Mouse (Mus musculus) kidney, embryonic 15.5 days (tissue): ENCODE measurements around the gene Ppfibp2. TPM values are rescaled to one million over a fixed set of nuclear protein-coding genes. Genes with fewer than 3 reads are reported as not detected.
A peak's percentile ranks its signal among the peaks of the same experiment; 100 is the strongest.

Source experiments
- ATAC-seq: fragments of 200-750 bp; cut with Nextera tagmentation; replicated peaks from 2 replicates; pipeline ENCODE4 v1.8.0; 2017; ENCODE audit warnings: moderate TSS enrichment; ENCODE audit not compliant: low FRiP score
- H3K27ac ChIP-seq: fragments of 300-500 bp; sonication (generic); 2 replicates; pipeline ENCODE4 v1.5.1; 2015; ENCODE audit warnings: mild to moderate bottlenecking, inconsistent platforms
- H3K27me3 ChIP-seq: fragments of 300-500 bp; sonication (generic); 2 replicates; pipeline ENCODE4 v1.6.1; 2015; ENCODE audit warnings: inconsistent platforms
- H3K36me3 ChIP-seq: fragments of 300-500 bp; sonication (generic); 2 replicates; pipeline ENCODE4 v1.6.1; 2015; ENCODE audit warnings: inconsistent platforms
- H3K4me1 ChIP-seq: fragments of 300-500 bp; sonication (generic); 2 replicates; pipeline ENCODE4 v1.6.1; 2015; ENCODE audit warnings: inconsistent platforms
- H3K4me2 ChIP-seq: fragments of 300-500 bp; sonication (generic); 2 replicates; pipeline ENCODE4 v1.6.1; 2015; ENCODE audit warnings: moderate library complexity, mild to moderate bottlenecking, inconsistent platforms
- H3K4me3 ChIP-seq: fragments of 300-500 bp; sonication (generic); replicated peaks from 2 replicates; pipeline ENCODE4 v1.5.1; 2015; ENCODE audit warnings: mild to moderate bottlenecking, inconsistent platforms
- H3K9ac ChIP-seq: fragments of 300-500 bp; sonication (generic); 2 replicates; pipeline ENCODE4 v1.6.1; 2015; ENCODE audit warnings: mild to moderate bottlenecking, inconsistent platforms
- H3K9me3 ChIP-seq: fragments of 300-500 bp; sonication (generic); replicated peaks from 2 replicates; pipeline ENCODE4 v1.6.1; 2016; ENCODE audit warnings: inconsistent platforms
- WGBS: fragments of 180-500 bp; shearing (Covaris S2); methylation state at CpG from one replicate; pipeline ENCODE4 v1.1.7; 2015; ENCODE audit warnings: mixed read lengths; 5-methylcytosine and 5-hydroxymethylcytosine counted together
- polyA plus RNA-seq: library from polyadenylated mRNA; unstranded; fragments of >200 nt; fragmentation: Nextera tagmentation; extraction: Ambion mirVana; gene quantifications from 2 replicates; pipeline ENCODE4 v1.2.1, GENCODE M21; 2015

Ppfibp2 gene
- polyA plus RNA-seq, 1 experiment from 2014 or later = 5.6 TPM

DNA sequence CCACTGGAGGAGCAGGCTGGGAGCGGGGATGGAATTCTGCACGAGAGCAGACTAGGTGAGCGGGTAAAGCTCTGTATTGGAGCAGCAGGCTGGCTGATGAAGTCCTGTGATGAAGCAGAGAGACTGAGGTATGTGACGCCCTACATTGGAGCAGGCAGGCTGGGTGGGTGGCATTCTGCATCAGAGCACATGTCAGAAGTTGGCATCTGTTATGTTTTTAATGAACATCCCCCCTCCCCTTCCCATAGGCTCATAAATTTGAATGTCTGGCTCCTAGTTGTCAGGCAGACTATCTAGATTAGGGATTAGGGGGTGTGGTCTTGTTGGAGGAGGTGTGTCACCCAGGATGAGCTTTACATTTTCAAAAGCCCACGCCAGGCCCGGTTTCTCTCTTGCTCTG is 117.7 kb downstream of the Ppfibp2 start:
- no peak overlapping the region for H3K4me2 ChIP-seq
- no peak overlapping the region for H3K27ac ChIP-seq
- H3K9me3 ChIP-seq = no peaks in the 10 kb centered on the region
- no peak overlapping the region for H3K4me3 ChIP-seq
- no peak for ATAC-seq
- no peaks in the 10 kb centered on the region for H3K27me3 ChIP-seq
- H3K4me1 ChIP-seq = peaks cover 10% of the 10 kb centered on the region
- H3K9ac ChIP-seq = no peak overlapping the region
- 0 out of 2 replicates have a peak, but pooled peaks cover 1% of the 10 kb centered on the region for H3K36me3 ChIP-seq
- 69% methylated on average over 6 of the region's 6 CpGs for WGBS

DNA sequence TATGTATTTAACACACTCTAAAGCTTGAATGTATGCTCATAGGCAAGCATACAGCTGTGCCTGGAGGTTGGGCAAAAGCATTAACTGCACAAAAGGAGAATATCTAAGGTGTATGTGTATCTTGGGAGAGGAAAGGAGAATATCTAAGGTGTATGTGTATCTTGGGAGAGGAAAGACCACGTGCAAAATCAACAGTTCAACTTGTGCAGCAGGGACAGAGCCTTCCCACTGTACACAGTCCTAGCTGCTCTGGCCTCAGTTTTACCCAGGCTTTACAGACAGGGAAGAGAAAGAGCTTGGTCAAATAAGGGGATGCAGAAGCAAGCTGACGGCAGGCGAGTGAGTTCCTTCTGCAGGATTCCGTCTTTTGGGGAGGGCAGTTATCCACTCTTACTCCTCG is 119.1 kb downstream of the Ppfibp2 start:
- Histone ChIP-seq H3K4me1 (no peaks in the 10 kb centered on the region), H3K9ac (no peak overlapping the region), H3K9me3 (no peaks in the 10 kb centered on the region), H3K27me3 (no peaks in the 10 kb centered on the region), H3K4me2 (no peak overlapping the region), H3K36me3 (0 out of 2 replicates have a peak, but pooled peaks cover 2% of the 10 kb centered on the region), H3K27ac (no peak overlapping the region), H3K4me3 (no peak overlapping the region)
- ATAC-seq = no peak
- 85% methylated on average over 5 of the region's 5 CpGs for WGBS

DNA sequence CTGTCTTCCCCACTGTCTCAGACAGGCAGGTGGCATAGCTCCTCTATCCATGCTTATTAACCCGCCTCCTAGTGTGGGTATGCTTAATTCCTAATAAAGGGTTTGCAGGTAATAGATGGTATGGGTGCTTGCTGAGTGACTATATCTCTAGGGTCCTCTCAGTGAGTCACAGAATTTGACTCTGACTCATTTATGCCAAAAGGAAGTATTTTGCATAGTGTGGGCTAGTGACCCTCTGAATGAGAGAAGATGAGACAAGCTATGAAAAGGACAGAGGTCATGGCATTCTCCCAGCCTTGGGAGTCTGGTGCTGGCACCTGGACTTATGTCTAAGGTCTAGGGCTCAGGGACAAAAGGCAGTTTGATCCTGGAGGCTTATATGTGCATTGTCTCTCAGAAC is 125.8 kb downstream of the Ppfibp2 start:
- H3K9ac ChIP-seq = no peak overlapping the region
- no peak overlapping the region for H3K4me2 ChIP-seq
- no peak overlapping the region for H3K4me3 ChIP-seq
- H3K4me1 ChIP-seq = no peaks in the 10 kb centered on the region
- no peak overlapping the region for H3K27ac ChIP-seq
- WGBS = 87% methylated on average over 1 of the region's 1 CpGs
- no peaks in the 10 kb centered on the region for H3K9me3 ChIP-seq
- H3K27me3 ChIP-seq = no peaks in the 10 kb centered on the region
- ATAC-seq = no peak
- H3K36me3 ChIP-seq = 0 out of 2 replicates have a peak, but pooled peaks cover 7% of the 10 kb centered on the region

DNA sequence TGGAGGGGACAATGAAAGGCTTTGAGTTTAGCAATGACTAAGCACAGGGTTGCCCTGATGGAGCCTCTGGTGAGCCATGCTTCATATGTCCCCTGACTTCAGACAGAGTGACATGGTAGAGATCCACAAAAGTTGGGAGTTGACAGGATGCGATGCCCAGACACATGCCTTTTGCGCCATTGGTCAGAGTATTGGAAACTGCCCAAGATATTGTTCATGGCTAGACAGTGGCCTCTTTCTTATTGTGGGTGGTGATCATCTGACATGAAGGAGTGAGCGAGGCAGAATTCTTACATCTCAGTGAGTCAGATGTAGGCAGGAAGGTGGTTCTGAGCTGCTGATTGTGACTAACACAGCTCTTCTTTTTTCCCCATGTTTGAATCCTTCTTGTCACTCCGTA is 127.5 kb downstream of the Ppfibp2 start:
- WGBS = 90% methylated on average over 4 of the region's 4 CpGs
- no peak for ATAC-seq

DNA sequence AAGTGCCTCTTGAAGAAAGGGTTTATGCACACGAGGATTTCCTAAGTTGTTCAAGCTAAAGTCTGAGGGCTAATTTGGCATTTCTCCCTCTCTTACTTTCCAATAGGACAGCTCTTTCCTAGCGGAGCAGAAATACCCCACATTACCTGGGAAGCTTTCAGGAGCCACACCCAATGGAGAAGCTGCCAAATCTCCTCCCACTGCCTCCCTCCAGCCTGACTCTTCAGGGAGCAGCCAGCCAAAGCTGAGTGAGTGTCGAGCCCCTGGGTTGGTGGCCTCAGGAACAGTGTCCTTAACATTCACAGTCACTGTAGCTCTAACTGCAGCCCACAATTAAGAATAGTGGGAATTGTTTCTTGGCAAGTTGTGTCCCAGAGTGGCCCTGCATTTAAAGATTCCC is 132.5 kb downstream of the Ppfibp2 start:
- no peak overlapping the region for H3K4me2 ChIP-seq
- H3K36me3 ChIP-seq = 0 out of 2 replicates have a peak, but pooled peaks cover 9% of the 10 kb centered on the region
- ATAC-seq = no peak
- WGBS = 39% methylated on average over 3 of the region's 3 CpGs
- H3K9ac ChIP-seq = no peak overlapping the region
- 0 out of 2 replicates have a peak overlapping the region, but pooled peaks have one; percentile 27 for H3K27ac ChIP-seq
- no peaks in the 10 kb centered on the region for H3K9me3 ChIP-seq
- 0 out of 2 replicates have a peak, but pooled peaks cover 4% of the 10 kb centered on the region for H3K4me1 ChIP-seq
- H3K27me3 ChIP-seq = no peaks in the 10 kb centered on the region
- no peak overlapping the region for H3K4me3 ChIP-seq

More for the DNA sequence above, 127.5 kb downstream of the Ppfibp2 start:
- no peaks in the 10 kb centered on the region for H3K27me3 ChIP-seq
- H3K27ac ChIP-seq = no peak overlapping the region
- H3K36me3 ChIP-seq = 0 out of 2 replicates have a peak, but pooled peaks cover 7% of the 10 kb centered on the region
- no peaks in the 10 kb centered on the region for H3K9me3 ChIP-seq
- 0 out of 2 replicates have a peak, but pooled peaks cover 1% of the 10 kb centered on the region for H3K4me1 ChIP-seq
- no peak overlapping the region for H3K9ac ChIP-seq
- H3K4me2 ChIP-seq = no peak overlapping the region
- no peak overlapping the region for H3K4me3 ChIP-seq

DNA sequence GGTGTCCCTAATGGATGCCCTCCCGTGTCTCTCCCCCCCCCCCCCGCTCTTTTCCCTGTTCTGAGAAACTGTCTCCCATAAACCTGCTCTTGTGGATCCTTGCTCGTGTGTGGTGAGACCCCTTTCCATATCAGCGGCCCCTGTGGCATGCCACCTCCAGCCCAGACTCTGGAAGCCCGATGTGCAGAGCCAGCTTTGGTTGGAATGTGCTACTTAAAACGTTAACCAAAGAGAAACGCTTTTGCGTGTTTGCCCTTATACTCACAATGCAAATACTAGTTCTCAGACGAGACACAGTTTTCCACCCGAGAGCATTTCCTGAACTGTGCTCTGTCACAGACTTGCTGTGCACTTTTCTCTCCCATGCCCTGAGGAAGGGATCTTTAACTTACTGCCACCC is 135.6 kb downstream of the Ppfibp2 start:
- 84% methylated on average over 10 of the region's 10 CpGs for WGBS
- Histone ChIP-seq H3K4me2 (no peak overlapping the region), H3K9me3 (no peaks in the 10 kb centered on the region), H3K36me3 (0 out of 2 replicates have a peak, but pooled peaks cover 9% of the 10 kb centered on the region), H3K27me3 (no peaks in the 10 kb centered on the region), H3K27ac (no peak overlapping the region), H3K4me1 (0 out of 2 replicates have a peak, but pooled peaks cover 4% of the 10 kb centered on the region), H3K4me3 (no peak overlapping the region), H3K9ac (no peak overlapping the region)
- no peak for ATAC-seq

DNA sequence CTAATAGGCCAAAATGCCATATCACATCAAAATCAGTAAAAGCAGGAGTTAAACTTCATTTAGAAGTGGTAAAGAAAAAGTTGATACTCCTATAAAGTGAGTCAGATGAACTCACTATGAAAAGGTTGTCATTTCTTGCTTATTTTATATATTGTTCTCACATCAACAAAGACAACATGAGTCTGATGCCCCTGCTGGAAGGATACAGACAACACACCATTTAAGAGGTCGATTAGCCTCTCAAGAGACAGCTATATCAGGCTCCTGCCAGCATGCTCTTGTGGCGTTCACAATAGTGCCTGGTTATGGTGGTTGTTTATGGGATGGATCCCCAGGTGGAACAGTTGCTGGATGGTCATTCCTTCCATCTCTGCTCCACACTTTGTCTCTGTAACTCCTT is 138.2 kb downstream of the Ppfibp2 start:
- no peak for ATAC-seq
- WGBS = 82% methylated on average over 2 of the region's 2 CpGs
- H3K27me3 ChIP-seq = no peaks in the 10 kb centered on the region

DNA sequence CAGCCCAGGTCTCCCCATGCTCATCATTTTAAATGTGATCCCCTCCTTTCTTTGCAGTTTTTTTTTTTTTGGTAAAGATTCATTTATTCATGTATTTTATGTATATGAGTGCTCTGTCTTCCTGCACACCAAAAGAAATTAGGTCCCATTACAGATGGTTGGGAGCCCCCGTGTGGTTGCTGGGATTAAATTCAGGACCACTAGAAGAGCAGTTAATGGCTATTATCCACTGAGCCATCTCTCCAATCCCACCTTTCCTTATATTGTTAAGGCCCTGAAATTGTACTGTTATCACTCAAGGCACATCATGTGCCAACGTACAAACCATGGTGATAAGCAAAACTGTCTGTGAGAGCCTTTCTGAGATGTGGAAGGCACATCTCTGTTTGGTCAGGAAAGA is 143.7 kb downstream of the Ppfibp2 start:
- no peaks in the 10 kb centered on the region for H3K9me3 ChIP-seq
- H3K36me3 ChIP-seq = peaks cover 11% of the 10 kb centered on the region
- H3K27ac ChIP-seq = no peak overlapping the region
- ATAC-seq = no peak
- H3K4me3 ChIP-seq = no peak overlapping the region
- no peaks in the 10 kb centered on the region for H3K27me3 ChIP-seq
- no peak overlapping the region for H3K9ac ChIP-seq
- no peak overlapping the region for H3K4me2 ChIP-seq
- 34% methylated on average over 2 of the region's 2 CpGs for whole genome bisulfite sequencing
- H3K4me1 ChIP-seq = no peaks in the 10 kb centered on the region

More for the DNA sequence above, 138.2 kb downstream of the Ppfibp2 start:
- no peaks in the 10 kb centered on the region for H3K4me1 ChIP-seq
- H3K4me3 ChIP-seq = no peak overlapping the region
- H3K4me2 ChIP-seq = no peak overlapping the region
- no peak overlapping the region for H3K9ac ChIP-seq
- H3K36me3 ChIP-seq = 0 out of 2 replicates have a peak, but pooled peaks cover 9% of the 10 kb centered on the region
- H3K9me3 ChIP-seq = no peaks in the 10 kb centered on the region
- no peak overlapping the region for H3K27ac ChIP-seq

DNA sequence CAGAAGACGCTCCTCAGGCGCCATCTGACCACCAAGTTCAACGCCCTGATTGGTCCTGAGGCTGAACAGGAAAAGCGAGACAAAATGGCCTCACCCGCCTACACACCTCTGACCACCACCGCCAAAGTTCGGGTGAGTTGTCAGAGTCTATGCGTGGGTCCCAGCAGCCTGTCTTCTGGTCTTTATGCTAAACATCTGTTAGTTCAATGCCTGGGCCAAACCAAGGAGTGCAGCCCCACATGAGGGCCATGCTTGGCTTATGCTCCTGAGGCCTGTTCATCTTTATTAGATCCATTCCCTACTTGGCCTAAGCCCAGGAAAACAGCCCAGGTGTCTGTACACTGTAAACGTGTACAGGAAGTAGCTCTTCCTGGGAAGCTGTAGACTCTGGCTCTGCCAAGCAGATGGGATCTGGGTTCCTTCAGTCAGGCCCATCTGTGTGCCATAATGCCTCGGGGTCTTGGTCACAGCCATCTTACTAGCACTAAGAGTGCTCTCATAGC is 148.0 kb downstream of the Ppfibp2 start:
- H3K4me1 ChIP-seq = no peaks in the 10 kb centered on the region
- no peaks in the 10 kb centered on the region for H3K27me3 ChIP-seq
- H3K9me3 ChIP-seq = no peaks in the 10 kb centered on the region
- H3K4me3 ChIP-seq = no peak overlapping the region
- peaks cover 13% of the 10 kb centered on the region for H3K36me3 ChIP-seq
- 86% methylated on average over 10 of the region's 10 CpGs for WGBS
- no peak overlapping the region for H3K4me2 ChIP-seq
- no peak for ATAC-seq
- no peak overlapping the region for H3K27ac ChIP-seq
- H3K9ac ChIP-seq = no peak overlapping the region

DNA sequence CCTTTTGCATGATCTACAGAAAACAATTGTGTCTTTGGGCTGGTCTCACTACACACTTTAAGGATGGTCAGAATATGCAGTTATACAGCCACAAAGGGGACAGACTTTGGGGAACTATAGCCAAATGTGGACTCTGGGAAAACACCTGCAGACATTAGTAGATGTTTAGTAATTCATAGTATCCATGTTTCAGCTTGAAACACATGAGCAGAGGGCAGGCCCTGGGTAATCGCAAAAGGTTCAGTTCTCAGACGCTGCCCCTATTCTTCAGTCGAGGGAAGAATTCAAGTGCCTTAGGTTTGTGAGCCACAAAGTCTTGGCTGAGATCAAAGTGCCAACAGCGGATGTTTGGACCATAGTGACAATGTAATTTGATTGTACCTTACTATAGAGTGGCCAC is 149.4 kb downstream of the Ppfibp2 start:
- no peak for ATAC-seq
- H3K9ac ChIP-seq = no peak overlapping the region
- 84% methylated on average over 4 of the region's 4 CpGs for WGBS
- no peak overlapping the region for H3K4me2 ChIP-seq
- no peak overlapping the region for H3K27ac ChIP-seq
- H3K4me1 ChIP-seq = no peaks in the 10 kb centered on the region
- no peaks in the 10 kb centered on the region for H3K27me3 ChIP-seq
- no peak overlapping the region for H3K4me3 ChIP-seq
- H3K9me3 ChIP-seq = no peaks in the 10 kb centered on the region
- peaks cover 13% of the 10 kb centered on the region for H3K36me3 ChIP-seq

DNA sequence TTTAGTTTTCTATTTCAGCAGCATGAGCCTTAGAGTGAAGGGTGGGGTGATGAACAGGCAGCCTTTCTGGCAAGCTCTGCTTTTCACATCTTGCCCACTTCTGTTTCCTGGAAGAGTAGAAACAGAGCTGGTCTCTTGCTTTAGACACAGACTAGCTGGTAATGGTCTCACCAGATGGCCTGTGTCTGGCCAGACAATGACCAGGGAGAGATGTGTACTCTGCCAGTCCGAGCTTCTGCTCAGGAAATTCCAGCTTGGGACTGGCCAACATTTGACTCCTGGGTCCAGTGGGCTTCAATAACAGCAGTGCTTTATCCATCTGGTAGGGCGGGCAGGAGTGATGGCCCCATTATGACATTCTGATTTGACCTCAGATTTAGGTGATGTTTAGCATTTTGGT is 150.1 kb downstream of the Ppfibp2 start:
- Histone ChIP-seq H3K9ac (no peak overlapping the region), H3K9me3 (no peaks in the 10 kb centered on the region), H3K4me3 (no peak overlapping the region), H3K4me1 (no peaks in the 10 kb centered on the region), H3K36me3 (peaks cover 13% of the 10 kb centered on the region), H3K27ac (no peak overlapping the region), H3K27me3 (no peaks in the 10 kb centered on the region), H3K4me2 (no peak overlapping the region)
- ATAC-seq = no peak
- WGBS = 67% methylated on average over 2 of the region's 2 CpGs

DNA sequence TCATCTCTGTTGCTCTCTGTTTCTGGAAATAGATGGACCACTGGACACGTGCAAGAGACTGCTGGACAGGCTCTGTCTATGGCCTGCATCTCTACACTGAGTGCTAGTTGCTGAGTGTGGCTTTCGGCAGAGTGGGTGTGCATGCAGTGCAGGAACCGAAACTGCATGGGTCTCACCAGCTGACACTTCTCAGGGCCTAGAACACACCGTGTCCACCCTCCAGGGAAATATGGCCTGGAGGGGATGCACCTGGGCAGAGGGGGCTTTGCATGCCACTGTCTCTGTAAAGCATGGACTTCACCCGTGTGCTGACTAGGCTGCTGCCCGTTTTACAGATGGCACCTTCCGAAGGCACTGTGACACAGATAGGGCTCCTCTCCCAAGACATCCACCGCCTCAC is 151.0 kb downstream of the Ppfibp2 start:
- H3K27me3 ChIP-seq = no peaks in the 10 kb centered on the region
- no peak overlapping the region for H3K4me2 ChIP-seq
- no peak overlapping the region for H3K27ac ChIP-seq
- H3K4me3 ChIP-seq = no peak overlapping the region
- no peak overlapping the region for H3K9ac ChIP-seq
- no peak for ATAC-seq
- peaks cover 8% of the 10 kb centered on the region for H3K36me3 ChIP-seq
- H3K9me3 ChIP-seq = no peaks in the 10 kb centered on the region
- H3K4me1 ChIP-seq = no peaks in the 10 kb centered on the region
- 84% methylated on average over 8 of the region's 8 CpGs for WGBS

DNA sequence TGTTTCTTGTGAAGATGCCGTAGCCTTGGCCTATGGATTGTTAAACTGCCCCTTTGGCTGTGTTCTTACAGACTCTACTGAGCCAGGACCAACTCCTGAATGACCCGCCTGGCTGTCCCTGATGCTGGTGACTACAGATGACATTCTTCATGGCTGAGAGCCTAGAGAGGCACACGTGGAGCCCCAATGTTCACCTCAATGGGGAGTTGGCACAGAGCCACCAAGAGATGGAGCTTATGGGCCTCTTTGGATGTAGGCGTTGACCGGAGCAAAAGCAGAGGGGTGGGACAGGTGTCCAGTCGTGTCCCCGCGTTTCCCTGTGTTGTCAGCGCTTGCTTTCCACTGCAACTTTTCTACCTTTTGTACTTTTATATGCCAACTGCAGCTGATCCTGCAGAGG is 152.5 kb downstream of the Ppfibp2 start:
- Histone ChIP-seq H3K9ac (no peak overlapping the region), H3K27me3 (no peaks in the 10 kb centered on the region), H3K4me1 (no peaks in the 10 kb centered on the region), H3K4me3 (no peak overlapping the region), H3K27ac (no peak overlapping the region), H3K9me3 (no peaks in the 10 kb centered on the region), H3K36me3 (peaks cover 6% of the 10 kb centered on the region; the same call in 1 of the 2 replicates), H3K4me2 (no peak overlapping the region)
- ATAC-seq = no peak
- 86% methylated on average over 9 of the region's 9 CpGs for WGBS
